Mouse (Mus musculus): ENCODE measurements around the gene Map2k4. TPM values are rescaled to one million over a fixed set of nuclear protein-coding genes. Genes with fewer than 3 reads are reported as not detected.

Map2k4 gene
- 56.2 and 56.4 TPM in 2 replicates for polyA plus RNA-seq (2015; fragmentation: Nextera tagmentation; extraction: Ambion mirVana)

GRCm38 (mm10) chr11:65788154-65788553, at the start of gene Map2k4:
Gene Map2k4 (minus strand): TSS chr11:65788297.
- Histone ChIP-seq H3K27ac (ENCODE audit: low read length) (peak within 1 kb of the TSS; percentile 74), H3K9me3 (replicated peaks; ENCODE audit: control insufficient read depth, low read length) (no peaks in the 10 kb centered on the region), H3K9ac (ENCODE audit: low read length) (peak within 1 kb of the TSS; percentile 99), H3K36me3 (ENCODE audit: control insufficient read depth, insufficient read depth, low read length) (no peaks in the 10 kb centered on the region), H3K27me3 (ENCODE audit: control insufficient read depth, insufficient read depth, low read length) (no peaks in the 10 kb centered on the region), H3K4me1 (ENCODE audit: control insufficient read depth, insufficient read depth, low read length) (peaks cover 11% of the 10 kb centered on the region), H3K4me3 (replicated peaks; ENCODE audit: low read length) (peak within 1 kb of the TSS; percentile 98), H3K4me2 (ENCODE audit: low read depth, low read length) (peak within 1 kb of the TSS; percentile 86)
- under 1% methylated on average over 36 of the region's 36 CpGs for WGBS
- ATAC-seq (ENCODE audit: insufficient read depth, low FRiP score) = peak; percentile 99

- H3K36me3 ChIP-seq (ENCODE audit: control insufficient read depth, insufficient read depth, low read length) = peaks cover 22% of the 10 kb centered on the region; the same call in 1 of the 2 replicates
- ATAC-seq (ENCODE audit: insufficient read depth, low FRiP score) = no peak
- WGBS = 71% methylated on average over 3 of the region's 3 CpGs
These were observed 36.5 kb upstream of the Map2k4 start for GRCm38 (mm10) chr11:65824556-65824955.

GRCm38 (mm10) chr11:65820877-65821276, 32.8 kb upstream of the Map2k4 start:
- H3K27me3 ChIP-seq (ENCODE audit: control insufficient read depth, insufficient read depth, low read length) = no peaks in the 10 kb centered on the region
- ATAC-seq (ENCODE audit: insufficient read depth, low FRiP score) = peak; percentile 76; the same call in 1 of the 2 replicates
- peaks cover 15% of the 10 kb centered on the region for H3K36me3 ChIP-seq (ENCODE audit: control insufficient read depth, insufficient read depth, low read length)
- H3K9ac ChIP-seq (ENCODE audit: low read length) = no peak overlapping the region
- H3K4me3 ChIP-seq (replicated peaks; ENCODE audit: low read length) = no peak overlapping the region
- H3K9me3 ChIP-seq (replicated peaks; ENCODE audit: control insufficient read depth, low read length) = no peaks in the 10 kb centered on the region
- H3K27ac ChIP-seq (ENCODE audit: low read length) = no peak overlapping the region
- no peak overlapping the region for H3K4me2 ChIP-seq (ENCODE audit: low read depth, low read length)
- 8% methylated on average over 7 of the region's 7 CpGs for WGBS
- H3K4me1 ChIP-seq (ENCODE audit: control insufficient read depth, insufficient read depth, low read length) = 0 out of 2 replicates have a peak, but pooled peaks cover 3% of the 10 kb centered on the region

More at GRCm38 (mm10) chr11:65824556-65824955, 36.5 kb upstream of the Map2k4 start:
- no peak overlapping the region for H3K9ac ChIP-seq (ENCODE audit: low read length)
- 0 out of 2 replicates have a peak, but pooled peaks cover 3% of the 10 kb centered on the region for H3K4me1 ChIP-seq (ENCODE audit: control insufficient read depth, insufficient read depth, low read length)
- no peak overlapping the region for H3K4me3 ChIP-seq (replicated peaks; ENCODE audit: low read length)
- no peak overlapping the region for H3K27ac ChIP-seq (ENCODE audit: low read length)
- no peaks in the 10 kb centered on the region for H3K27me3 ChIP-seq (ENCODE audit: control insufficient read depth, insufficient read depth, low read length)
- H3K4me2 ChIP-seq (ENCODE audit: low read depth, low read length) = no peak overlapping the region
- no peaks in the 10 kb centered on the region for H3K9me3 ChIP-seq (replicated peaks; ENCODE audit: control insufficient read depth, low read length)

GRCm38 (mm10) chr11:65820280-65820679, 32.2 kb upstream of the Map2k4 start:
- Histone ChIP-seq H3K9ac (ENCODE audit: low read length) (no peak overlapping the region), H3K36me3 (ENCODE audit: control insufficient read depth, insufficient read depth, low read length) (peaks cover 15% of the 10 kb centered on the region), H3K9me3 (replicated peaks; ENCODE audit: control insufficient read depth, low read length) (no peaks in the 10 kb centered on the region), H3K27ac (ENCODE audit: low read length) (no peak overlapping the region), H3K4me2 (ENCODE audit: low read depth, low read length) (no peak overlapping the region), H3K4me3 (replicated peaks; ENCODE audit: low read length) (no peak overlapping the region), H3K4me1 (ENCODE audit: control insufficient read depth, insufficient read depth, low read length) (0 out of 2 replicates have a peak, but pooled peaks cover 3% of the 10 kb centered on the region), H3K27me3 (ENCODE audit: control insufficient read depth, insufficient read depth, low read length) (no peaks in the 10 kb centered on the region)
- ATAC-seq (ENCODE audit: insufficient read depth, low FRiP score) = 0 out of 2 replicates have a peak, but pooled peaks have one; percentile 21
- WGBS = 80% methylated on average over 5 of the region's 5 CpGs

- H3K4me3 ChIP-seq (replicated peaks; ENCODE audit: low read length) = no peak overlapping the region
- H3K9ac ChIP-seq (ENCODE audit: low read length) = no peak overlapping the region
- 65% methylated on average over 1 of the region's 1 CpGs for WGBS
- no peaks in the 10 kb centered on the region for H3K9me3 ChIP-seq (replicated peaks; ENCODE audit: control insufficient read depth, low read length)
- H3K27ac ChIP-seq (ENCODE audit: low read length) = no peak overlapping the region
- no peak for ATAC-seq (ENCODE audit: insufficient read depth, low FRiP score)
- 0 out of 2 replicates have a peak, but pooled peaks cover 3% of the 10 kb centered on the region for H3K4me1 ChIP-seq (ENCODE audit: control insufficient read depth, insufficient read depth, low read length)
- H3K36me3 ChIP-seq (ENCODE audit: control insufficient read depth, insufficient read depth, low read length) = peaks cover 14% of the 10 kb centered on the region
- no peaks in the 10 kb centered on the region for H3K27me3 ChIP-seq (ENCODE audit: control insufficient read depth, insufficient read depth, low read length)
- H3K4me2 ChIP-seq (ENCODE audit: low read depth, low read length) = no peak overlapping the region
These were observed 30.1 kb upstream of the Map2k4 start for GRCm38 (mm10) chr11:65818193-65818592.

- Histone ChIP-seq H3K4me3 (replicated peaks; ENCODE audit: low read length) (no peak overlapping the region), H3K27ac (ENCODE audit: low read length) (no peak overlapping the region), H3K36me3 (ENCODE audit: control insufficient read depth, insufficient read depth, low read length) (peaks cover 13% of the 10 kb centered on the region), H3K4me2 (ENCODE audit: low read depth, low read length) (no peak overlapping the region), H3K4me1 (ENCODE audit: control insufficient read depth, insufficient read depth, low read length) (0 out of 2 replicates have a peak, but pooled peaks cover 3% of the 10 kb centered on the region), H3K27me3 (ENCODE audit: control insufficient read depth, insufficient read depth, low read length) (no peaks in the 10 kb centered on the region), H3K9me3 (replicated peaks; ENCODE audit: control insufficient read depth, low read length) (no peaks in the 10 kb centered on the region), H3K9ac (ENCODE audit: low read length) (no peak overlapping the region)
- WGBS = 72% methylated on average over 6 of the region's 6 CpGs
- ATAC-seq (ENCODE audit: insufficient read depth, low FRiP score) = no peak
These were observed 28.1 kb upstream of the Map2k4 start for GRCm38 (mm10) chr11:65816237-65816636.

- H3K9ac ChIP-seq (ENCODE audit: low read length) = no peak overlapping the region
- WGBS = 90% methylated on average over 9 of the region's 9 CpGs
- no peak overlapping the region for H3K4me2 ChIP-seq (ENCODE audit: low read depth, low read length)
- H3K9me3 ChIP-seq (replicated peaks; ENCODE audit: control insufficient read depth, low read length) = no peaks in the 10 kb centered on the region
- no peaks in the 10 kb centered on the region for H3K4me1 ChIP-seq (ENCODE audit: control insufficient read depth, insufficient read depth, low read length)
- H3K36me3 ChIP-seq (ENCODE audit: control insufficient read depth, insufficient read depth, low read length) = peaks cover 9% of the 10 kb centered on the region
- no peak overlapping the region for H3K4me3 ChIP-seq (replicated peaks; ENCODE audit: low read length)
- H3K27ac ChIP-seq (ENCODE audit: low read length) = no peak overlapping the region
- no peak for ATAC-seq (ENCODE audit: insufficient read depth, low FRiP score)
- no peaks in the 10 kb centered on the region for H3K27me3 ChIP-seq (ENCODE audit: control insufficient read depth, insufficient read depth, low read length)
These were observed 26.3 kb upstream of the Map2k4 start for GRCm38 (mm10) chr11:65814381-65814780.

GRCm38 (mm10) chr11:65812088-65812487, 24.0 kb upstream of the Map2k4 start:
- Histone ChIP-seq H3K27me3 (ENCODE audit: control insufficient read depth, insufficient read depth, low read length) (no peaks in the 10 kb centered on the region), H3K4me3 (replicated peaks; ENCODE audit: low read length) (no peak overlapping the region), H3K9me3 (replicated peaks; ENCODE audit: control insufficient read depth, low read length) (no peaks in the 10 kb centered on the region), H3K27ac (ENCODE audit: low read length) (no peak overlapping the region), H3K4me2 (ENCODE audit: low read depth, low read length) (no peak overlapping the region), H3K36me3 (ENCODE audit: control insufficient read depth, insufficient read depth, low read length) (peaks cover 8% of the 10 kb centered on the region), H3K4me1 (ENCODE audit: control insufficient read depth, insufficient read depth, low read length) (peaks cover 4% of the 10 kb centered on the region), H3K9ac (ENCODE audit: low read length) (no peak overlapping the region)
- no peak for ATAC-seq (ENCODE audit: insufficient read depth, low FRiP score)
- WGBS = 38% methylated on average over 5 of the region's 5 CpGs

GRCm38 (mm10) chr11:65807601-65808000, 19.5 kb upstream of the Map2k4 start:
- Histone ChIP-seq H3K36me3 (ENCODE audit: control insufficient read depth, insufficient read depth, low read length) (no peaks in the 10 kb centered on the region), H3K9ac (ENCODE audit: low read length) (peak overlapping the region; percentile 88), H3K9me3 (replicated peaks; ENCODE audit: control insufficient read depth, low read length) (no peaks in the 10 kb centered on the region), H3K4me2 (ENCODE audit: low read depth, low read length) (peak overlapping the region; percentile 97), H3K27me3 (ENCODE audit: control insufficient read depth, insufficient read depth, low read length) (no peaks in the 10 kb centered on the region), H3K4me3 (replicated peaks; ENCODE audit: low read length) (peak overlapping the region; percentile 92), H3K4me1 (ENCODE audit: control insufficient read depth, insufficient read depth, low read length) (peaks cover 10% of the 10 kb centered on the region), H3K27ac (ENCODE audit: low read length) (peak overlapping the region; percentile 93; the same call in 1 of the 2 replicates)
- 38% methylated on average over 7 of the region's 7 CpGs for WGBS
- ATAC-seq (ENCODE audit: insufficient read depth, low FRiP score) = no peak
